Mouse (Mus musculus) thymus, adult 2 months (tissue): ENCODE results near the gene Peli3.

Source experiments
- CTCF ChIP-seq: fragments of 200-500 bp; IDR thresholded peaks from 2 replicates; pipeline ENCODE4 v1.5.1; 2012; ENCODE audit warnings: mild to moderate bottlenecking, control low read depth, low read length, moderate library complexity, borderline replicate concordance; ENCODE audit not compliant: control insufficient read depth, poor library complexity, insufficient read depth; ENCODE audit errors: extremely low read depth
- POLR2A ChIP-seq: fragments of 200-500 bp; IDR thresholded peaks from 2 replicates; pipeline ENCODE4 v1.6.1; 2012; ENCODE audit warnings: mild to moderate bottlenecking, low read length, control low read depth, moderate library complexity; ENCODE audit not compliant: control insufficient read depth, poor library complexity, insufficient read depth; ENCODE audit errors: extremely low read depth

DNA sequence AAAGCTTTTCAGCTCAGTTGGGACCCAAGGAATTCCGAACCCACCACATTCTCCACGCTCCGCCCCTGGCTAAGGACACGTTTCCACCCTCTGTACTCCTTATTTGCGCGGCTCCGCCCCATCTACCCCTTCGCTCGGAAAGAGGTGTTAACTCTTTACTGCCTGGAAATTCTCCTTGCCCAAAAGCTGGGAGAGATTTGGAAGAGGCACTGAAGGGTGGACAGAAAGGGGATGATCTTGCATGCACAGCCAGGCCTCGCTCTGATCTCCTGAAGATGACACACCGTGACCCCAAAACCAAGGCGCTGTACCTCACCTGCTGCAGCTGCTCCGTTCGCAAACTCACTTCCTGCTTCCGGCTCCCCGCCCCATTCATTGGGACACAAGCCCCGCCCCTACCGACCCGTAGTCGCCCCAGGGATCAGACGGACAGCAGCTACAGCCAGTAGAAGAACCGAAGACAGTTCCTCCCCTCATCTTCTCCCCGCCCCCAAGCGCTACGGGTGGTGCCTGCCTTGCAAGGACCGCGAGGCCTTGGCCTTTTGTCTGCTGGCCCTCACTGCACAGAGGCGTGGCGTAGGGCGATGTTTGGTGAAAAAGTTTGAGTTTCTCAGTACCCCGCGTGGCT, 14.9 kb downstream of the Peli3 start, which contains the start of gene Dpp3:
- TF ChIP-seq POLR2A, result peak; percentile 85
- peak; percentile 59; the same call in 1 of the 2 replicates for TF ChIP-seq CTCF
